Mouse (Mus musculus): ENCODE data around the gene 4931428L18Rik.

GRCm38 (mm10) chr1:31051370-31051921 is 171.0 kb downstream of the 4931428L18Rik start:
- TF ChIP-seq CTCF (IDR thresholded peaks at IDR 0.05; ENCODE audit: borderline replicate concordance, control insufficient read depth, extremely low read depth, insufficient read depth, low read length, poor library complexity) (no peak), POLR2A (IDR thresholded peaks at IDR 0.05; ENCODE audit: control insufficient read depth, extremely low read depth, insufficient read depth, low read length, poor library complexity) (no peak)

All from thymus, adult 2 months (tissue).